Mouse (Mus musculus) ES-E14 (cell line): ENCODE measurements at regions not wholly inside any gene's neighbourhood (a gene's known extent, or its start where the extent isn't known, plus 50 kb on each side); places are given as distances from the start of the nearest gene placed in this dataset.

ENCODE experiments used
- DNase-seq: peaks from one replicate; pipeline ENCODE4 v3.0.0-alpha.2; 2013; ENCODE audit warnings: low read depth, low spot score
- H3K27ac ChIP-seq: 2 replicates; pipeline ENCODE4 v1.5.1; 2012; ENCODE audit warnings: low read depth, mild to moderate bottlenecking, low read length, moderate library complexity, mixed read lengths; ENCODE audit not compliant: poor library complexity, insufficient read depth, severe bottlenecking
- H3K36me3 ChIP-seq: 2 replicates; pipeline ENCODE4 v1.6.1; 2012; ENCODE audit warnings: mild to moderate bottlenecking, low read length, moderate library complexity, mixed read lengths; ENCODE audit not compliant: control insufficient read depth, poor library complexity, insufficient read depth, severe bottlenecking
- H3K4me1 ChIP-seq, 2 experiments: fragments of 150-350 bp in 1 of 2; sonication (generic) in 1 of 2; 2 replicates each; pipeline ENCODE4 v1.6.1; 2012; ENCODE audit warnings: low read length in 2 of 2, mild to moderate bottlenecking in 1 of 2, mixed read lengths in 1 of 2; ENCODE audit not compliant: control insufficient read depth in 2 of 2, insufficient read depth in 2 of 2, poor library complexity in 1 of 2
- H3K4me3 ChIP-seq, 2 experiments: fragments of 150-350 bp in 1 of 2; sonication (generic) in 1 of 2; 2 replicates each; pipeline ENCODE4 v1.5.1; 2012; ENCODE audit warnings: low read length in 2 of 2, low read depth in 1 of 2, mild to moderate bottlenecking in 1 of 2, mixed read lengths in 1 of 2; ENCODE audit not compliant: insufficient read depth in 1 of 2, poor library complexity in 1 of 2, severe bottlenecking in 1 of 2
- H3K9ac ChIP-seq: 2 replicates; pipeline ENCODE4 v1.6.1; 2012; ENCODE audit warnings: low read depth, mild to moderate bottlenecking, low read length, mixed read lengths; ENCODE audit not compliant: poor library complexity, insufficient read depth, severe bottlenecking
- H3K9me3 ChIP-seq: fragments of 150-350 bp; sonication (generic); 2 replicates; pipeline ENCODE4 v1.6.1; 2012; ENCODE audit warnings: low read depth, mild to moderate bottlenecking, low read length; ENCODE audit not compliant: control insufficient read depth, insufficient read depth
- CHD2 ChIP-seq: IDR thresholded peaks from 2 replicates; pipeline ENCODE4 v1.6.1; 2014; ENCODE audit warnings: mild to moderate bottlenecking, low read depth, low read length, inconsistent platforms
- HCFC1 ChIP-seq: IDR thresholded peaks from 2 replicates; pipeline ENCODE4 v1.6.1; 2012; ENCODE audit warnings: low read length, inconsistent platforms, borderline replicate concordance; ENCODE audit not compliant: insufficient read depth
- MAFK ChIP-seq: IDR thresholded peaks from 2 replicates; pipeline ENCODE4 v1.6.1; 2014; ENCODE audit warnings: mild to moderate bottlenecking, low read depth, low read length, inconsistent platforms; ENCODE audit not compliant: insufficient read depth
- ZC3H11A ChIP-seq: IDR thresholded peaks from 2 replicates; pipeline ENCODE4 v1.6.1; 2012; ENCODE audit warnings: low read depth, mild to moderate bottlenecking, inconsistent platforms, low read length, borderline replicate concordance
- ZNF384 ChIP-seq: IDR thresholded peaks from 2 replicates; pipeline ENCODE4 v1.6.1; 2012; ENCODE audit warnings: low read depth, low read length, inconsistent platforms
- in situ Hi-C, 2 experiments: fragments of 600-800 bp; cut with MboI; formaldehyde crosslinking; loops; one replicate each; pipeline ENCODE4 v1.15.1; 2025; ENCODE audit warnings: low sequenced_read_pairs in 2 of 2, inconsistent platforms in 1 of 2; ENCODE audit not compliant: unreplicated experiment in 2 of 2

DNA sequence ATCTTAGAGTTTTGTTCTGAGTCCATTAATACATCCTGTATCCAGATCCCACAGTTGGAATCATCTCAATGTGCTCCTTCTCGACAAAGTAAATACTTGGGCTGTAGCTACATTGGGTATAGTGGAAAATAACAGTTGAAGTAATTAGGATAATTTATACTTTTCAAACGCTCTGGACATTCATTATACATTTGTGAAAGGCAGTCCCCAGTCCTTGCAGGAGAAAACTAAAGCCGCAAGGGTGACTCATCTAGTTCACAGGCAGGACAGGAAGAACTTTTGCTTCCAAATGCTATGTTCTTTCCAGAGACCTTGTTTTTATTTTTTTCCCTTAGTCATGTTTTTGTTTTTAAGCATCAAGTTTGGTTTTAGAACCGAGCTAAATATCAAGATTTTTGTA is 218.8 kb downstream of the Gpr37 start:
- in situ Hi-C loops = no loop called here
- Histone ChIP-seq H3K36me3 (no peaks in the 10 kb centered on the region), H3K9ac (no peak overlapping the region), H3K4me1 (no peaks in the 10 kb centered on the region), H3K9me3 (no peaks in the 10 kb centered on the region), H3K27ac (no peak overlapping the region), H3K4me3 (no peak overlapping the region)
- no peak for DNase-seq
- TF ChIP-seq ZC3H11A (no peak), MAFK (no peak), HCFC1 (no peak), CHD2 (no peak), ZNF384 (no peak)

DNA sequence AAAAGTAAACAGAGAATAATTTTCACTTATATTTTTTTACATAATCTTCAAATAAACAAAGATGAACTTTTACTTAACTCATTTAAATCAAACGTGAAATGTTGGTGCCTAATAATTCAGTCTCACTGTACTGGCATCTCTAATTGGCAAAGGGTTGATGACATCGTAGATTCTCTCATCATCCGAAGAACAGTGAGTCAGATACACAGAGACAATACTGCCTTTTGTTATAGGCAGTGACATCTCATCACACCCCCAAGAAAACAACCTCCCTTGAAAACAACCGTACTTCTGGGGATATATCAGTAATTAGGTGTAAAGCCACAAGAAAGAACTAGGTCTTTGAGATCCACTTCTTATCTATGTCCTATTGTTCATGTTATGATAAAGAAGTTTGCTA is 227.5 kb downstream of the Gpr37 start:
- Histone ChIP-seq H3K36me3 (no peaks in the 10 kb centered on the region), H3K4me3 (no peak overlapping the region), H3K9ac (no peak overlapping the region), H3K27ac (no peak overlapping the region), H3K9me3 (no peaks in the 10 kb centered on the region), H3K4me1 (no peaks in the 10 kb centered on the region)
- in situ Hi-C loops = no loop called here
- no peak for DNase-seq
- TF ChIP-seq HCFC1 (no peak), CHD2 (no peak), ZNF384 (no peak), ZC3H11A (no peak), MAFK (no peak)

DNA sequence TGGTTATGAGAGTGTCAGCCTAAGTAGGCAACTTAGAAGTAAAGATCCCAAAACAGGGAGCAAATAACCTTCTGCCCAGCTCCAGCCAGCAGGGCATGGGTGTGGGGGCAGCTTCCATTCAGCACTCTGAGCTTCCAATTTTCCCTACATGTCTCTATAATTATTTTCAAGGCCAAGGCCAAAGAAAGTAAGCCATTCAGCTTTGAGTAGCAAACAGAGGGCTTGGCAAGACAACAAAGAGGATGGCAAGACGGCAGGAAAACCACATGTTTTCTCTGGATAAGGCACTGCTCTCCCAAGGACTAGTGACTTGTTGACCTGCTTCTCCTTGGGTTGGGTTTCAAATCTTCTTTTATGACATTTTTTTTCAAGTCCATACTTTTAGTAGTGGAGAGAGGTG is 240.1 kb downstream of the Gpr37 start:
- in situ Hi-C loops = no loop called here
- Histone ChIP-seq H3K4me1 (no peaks in the 10 kb centered on the region), H3K4me3 (no peak overlapping the region), H3K27ac (no peak overlapping the region), H3K36me3 (no peaks in the 10 kb centered on the region), H3K9ac (no peak overlapping the region), H3K9me3 (no peaks in the 10 kb centered on the region)
- no peak for DNase-seq
- TF ChIP-seq ZNF384 = no peak
- TF ChIP-seq CHD2 = no peak
- no peak for TF ChIP-seq ZC3H11A

DNA sequence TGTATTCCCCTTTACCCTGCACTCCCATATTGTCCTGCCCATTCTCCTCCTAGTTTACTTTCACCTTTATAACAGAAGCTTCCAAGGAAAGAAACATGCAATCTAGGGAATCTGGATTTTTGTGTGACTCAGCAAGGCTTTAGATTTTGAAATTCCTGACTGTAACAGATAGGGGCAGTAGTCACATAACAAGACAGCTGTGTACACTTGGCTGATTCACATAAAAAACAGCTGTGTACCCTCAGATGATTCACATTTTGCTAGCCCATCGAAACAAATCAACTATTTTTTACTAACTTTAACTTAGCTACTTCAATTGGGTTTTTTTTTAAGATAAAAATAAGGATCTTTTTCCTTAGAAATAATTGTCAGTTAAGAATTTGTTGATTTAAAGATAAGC is 240.6 kb downstream of the Gpr37 start:
- Histone ChIP-seq H3K4me3 (no peak overlapping the region), H3K9ac (no peak overlapping the region), H3K4me1 (no peaks in the 10 kb centered on the region), H3K9me3 (no peaks in the 10 kb centered on the region), H3K27ac (no peak overlapping the region), H3K36me3 (no peaks in the 10 kb centered on the region)
- no peak for DNase-seq
- in situ Hi-C loops = no loop called here
- TF ChIP-seq HCFC1 (no peak), CHD2 (no peak), MAFK (no peak)

DNA sequence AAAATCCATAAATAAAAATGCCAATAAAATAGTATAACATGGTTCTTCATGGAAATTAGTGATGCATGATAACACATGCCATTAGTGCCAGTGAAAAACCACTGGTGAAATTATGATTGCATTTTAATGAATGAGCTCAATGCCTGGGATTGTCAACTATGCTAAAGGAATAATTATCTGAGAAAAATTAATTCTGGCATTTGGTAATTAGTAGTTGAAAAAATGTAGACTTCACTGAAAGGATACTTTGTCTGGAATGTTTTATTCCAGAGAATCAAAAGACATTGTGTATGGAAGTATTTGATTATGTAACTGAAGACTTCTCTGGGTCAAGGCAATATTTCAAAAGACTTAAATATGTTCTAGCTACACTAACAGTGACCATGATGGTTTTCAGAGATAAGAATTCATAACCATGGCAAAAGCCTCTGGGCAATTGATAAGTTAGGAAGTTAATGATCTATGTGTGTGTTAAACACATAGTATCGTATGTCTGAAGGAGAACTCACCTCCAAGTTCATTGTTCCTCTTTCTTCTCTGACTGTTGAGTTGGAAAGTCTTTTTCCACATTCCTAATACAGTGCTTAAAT is 245.1 kb downstream of the Gpr37 start:
- Histone ChIP-seq H3K9ac (no peak overlapping the region), H3K27ac (no peak overlapping the region), H3K4me1 (no peaks in the 10 kb centered on the region), H3K4me3 (no peak overlapping the region), H3K36me3 (no peaks in the 10 kb centered on the region), H3K9me3 (no peaks in the 10 kb centered on the region)
- no peak for DNase-seq
- in situ Hi-C loops = no loop called here
- TF ChIP-seq ZC3H11A = no peak
- TF ChIP-seq CHD2 = no peak
